Mouse (Mus musculus): ENCODE results near the gene Larp1b. TPM values are rescaled to one million over a fixed set of nuclear protein-coding genes. Genes with fewer than 3 reads are reported as not detected.

Larp1b gene
- total and polyA plus RNA-seq, 3 experiments: 8.7 to 13.7 (median 11.9) TPM

GRCm38 (mm10) chr3:41043756-41044354 lies 94.2 kb downstream of the Larp1b start:
- dilution Hi-C loops (cut with MboI; ENCODE audit: extremely low pct_ligation_motif_present, extremely low pct_unique_long_range_greater_than_20kb, low sequenced_read_pairs): no loop called here
- in situ Hi-C loops (cut with MboI; ENCODE audit: low pct_ligation_motif_present, low pct_unique_long_range_greater_than_20kb, low sequenced_read_pairs): no loop called here
- peaks cover 1 to 4% of the 10 kb centered on the region in 2 experiments; a peak in 2 of 4 replicates for H3K4me1 ChIP-seq (ENCODE audit: control insufficient read depth in 1 of 2, insufficient read depth in 2 of 2)

GRCm38 (mm10) chr3:41047838-41048237 lies 98.2 kb downstream of the Larp1b start:
- DNase-seq (ENCODE audit: extremely low read depth): no peak
- Histone ChIP-seq H3K4me3 (replicated peaks in 1 of 3; ENCODE audit: low read depth in 2 of 3, low read length in 2 of 3, poor library complexity in 1 of 3) (no peak overlapping the region), H3K4me1 (ENCODE audit: control insufficient read depth in 1 of 2, insufficient read depth in 2 of 2) (peaks cover 0 to 4% of the 10 kb centered on the region in 2 experiments; a peak in 2 of 4 replicates), H3K27ac (ENCODE audit: insufficient read depth, low read depth) (no peak overlapping the region), H3K36me3 (replicated peaks in 1 of 2; ENCODE audit: control insufficient read depth in 1 of 2, insufficient read depth in 1 of 2, low read length in 1 of 2) (no peaks in the 10 kb centered on the region), H3K4me2 (ENCODE audit: insufficient read depth, low read depth, poor library complexity, severe bottlenecking) (no peak overlapping the region), H3K9ac (ENCODE audit: insufficient read depth, low read depth) (no peak overlapping the region), H3K9me3 (replicated peaks; ENCODE audit: low read length) (no peaks in the 10 kb centered on the region), H3K79me2 (replicated peaks; ENCODE audit: control insufficient read depth, extremely low read depth, insufficient read depth, poor library complexity, severe bottlenecking) (no peaks in the 10 kb centered on the region), H3K27me3 (replicated peaks) (no peaks in the 10 kb centered on the region)
- in situ Hi-C loops (cut with MboI; ENCODE audit: low pct_ligation_motif_present, low pct_unique_long_range_greater_than_20kb, low sequenced_read_pairs): no loop called here
- TF ChIP-seq ZNF384 (IDR thresholded peaks at IDR 0.05; ENCODE audit: low read depth, low read length): no peak
- TF ChIP-seq EP300 (IDR thresholded peaks at IDR 0.05; ENCODE audit: low read length): no peak
- no peak for TF ChIP-seq NRF1 (IDR thresholded peaks at IDR 0.05; ENCODE audit: low read depth, low read length)
- no peak for TF ChIP-seq MAZ (IDR thresholded peaks at IDR 0.05; ENCODE audit: low read depth, low read length)
- no peak for TF ChIP-seq GABPA (IDR thresholded peaks at IDR 0.05; ENCODE audit: insufficient replicate concordance, low read depth, low read length)
- no peak for TF ChIP-seq CTCF (conservative IDR thresholded peaks at IDR 0.05 in 1 of 2, IDR thresholded peaks at IDR 0.05 in 1 of 2; ENCODE audit: low read depth in 2 of 2, low read length in 2 of 2)
- no peak for TF ChIP-seq CHD2 (IDR thresholded peaks at IDR 0.05; ENCODE audit: low read length)
- no peak for TF ChIP-seq MAX (IDR thresholded peaks at IDR 0.05; ENCODE audit: low read length)
- no peak for TF ChIP-seq JUN (IDR thresholded peaks at IDR 0.05; ENCODE audit: insufficient read depth, low read depth, low read length)
- TF ChIP-seq HCFC1 (IDR thresholded peaks at IDR 0.05; ENCODE audit: low read depth, low read length): no peak
- TF ChIP-seq NELFE (IDR thresholded peaks at IDR 0.05; ENCODE audit: low read depth, low read length): no peak
- no peak for TF ChIP-seq MXI1 (IDR thresholded peaks at IDR 0.05; ENCODE audit: low read depth, low read length)
- no peak for TF ChIP-seq JUND (conservative IDR thresholded peaks at IDR 0.05; ENCODE audit: low read depth, low read length)
- TF ChIP-seq TCF12 (IDR thresholded peaks at IDR 0.05; ENCODE audit: low read depth, low read length): no peak
- dilution Hi-C loops (cut with MboI; ENCODE audit: extremely low pct_ligation_motif_present, extremely low pct_unique_long_range_greater_than_20kb, low sequenced_read_pairs): no loop called here

More at GRCm38 (mm10) chr3:41043756-41044354, 94.2 kb downstream of the Larp1b start:
- DNase-seq (ENCODE audit: extremely low read depth): no peak
- Histone ChIP-seq H3K4me2 (ENCODE audit: insufficient read depth, low read depth, poor library complexity, severe bottlenecking) (no peak overlapping the region; the same call in 1 of the 2 replicates), H3K36me3 (replicated peaks in 1 of 2; ENCODE audit: control insufficient read depth in 1 of 2, insufficient read depth in 1 of 2, low read length in 1 of 2) (no peaks in the 10 kb centered on the region), H3K27ac (ENCODE audit: insufficient read depth, low read depth) (no peak overlapping the region), H3K9me3 (replicated peaks; ENCODE audit: low read length) (no peaks in the 10 kb centered on the region), H3K79me2 (replicated peaks; ENCODE audit: control insufficient read depth, extremely low read depth, insufficient read depth, poor library complexity, severe bottlenecking) (no peaks in the 10 kb centered on the region), H3K4me3 (replicated peaks in 1 of 3; ENCODE audit: low read depth in 2 of 3, low read length in 2 of 3, poor library complexity in 1 of 3) (no peak overlapping the region), H3K9ac (ENCODE audit: insufficient read depth, low read depth) (no peak overlapping the region), H3K27me3 (replicated peaks) (no peaks in the 10 kb centered on the region)
- TF ChIP-seq BHLHE40 (IDR thresholded peaks at IDR 0.05; ENCODE audit: low read depth, low read length) (no peak), POLR2AphosphoS2 (IDR thresholded peaks at IDR 0.05; ENCODE audit: low read depth, low read length) (no peak), E2F4 (IDR thresholded peaks at IDR 0.05; ENCODE audit: insufficient replicate concordance, low read depth, low read length) (no peak), JUND (conservative IDR thresholded peaks at IDR 0.05; ENCODE audit: low read depth, low read length) (no peak), CHD2 (IDR thresholded peaks at IDR 0.05; ENCODE audit: low read length) (no peak), ZMIZ1 (IDR thresholded peaks at IDR 0.05; ENCODE audit: low read depth, low read length) (no peak), USF2 (conservative IDR thresholded peaks at IDR 0.05; ENCODE audit: low read depth, low read length) (no peak), TCF12 (IDR thresholded peaks at IDR 0.05; ENCODE audit: low read depth, low read length) (no peak), NRF1 (IDR thresholded peaks at IDR 0.05; ENCODE audit: low read depth, low read length) (no peak), ELF1 (IDR thresholded peaks at IDR 0.05; ENCODE audit: low read depth, low read length) (no peak), NELFE (IDR thresholded peaks at IDR 0.05; ENCODE audit: low read depth, low read length) (no peak), RCOR1 (conservative IDR thresholded peaks at IDR 0.05; ENCODE audit: low read depth, low read length) (no peak), EP300 (IDR thresholded peaks at IDR 0.05; ENCODE audit: low read length) (no peak), ZNF384 (IDR thresholded peaks at IDR 0.05; ENCODE audit: low read depth, low read length) (no peak), ZKSCAN1 (IDR thresholded peaks at IDR 0.05; ENCODE audit: borderline replicate concordance, low read depth, low read length) (no peak), GABPA (IDR thresholded peaks at IDR 0.05; ENCODE audit: insufficient replicate concordance, low read depth, low read length) (no peak), TBP (conservative IDR thresholded peaks at IDR 0.05; ENCODE audit: low read depth, low read length) (no peak), UBTF (IDR thresholded peaks at IDR 0.05; ENCODE audit: low read depth, low read length) (no peak), MAFK (IDR thresholded peaks at IDR 0.05; ENCODE audit: insufficient replicate concordance, low read length) (no peak), ETS1 (conservative IDR thresholded peaks at IDR 0.05; ENCODE audit: low read depth, low read length) (no peak)
